Mouse (Mus musculus) forebrain, embryonic 11.5 days (tissue): ENCODE data around the gene Cdv3. TPM values are rescaled to one million over a fixed set of nuclear protein-coding genes. Genes with fewer than 3 reads are reported as not detected.

Experiments
- ATAC-seq: fragments of 200-750 bp; cut with Nextera tagmentation; replicated peaks from 2 replicates; pipeline ENCODE4 v1.8.0; 2017; ENCODE audit warnings: moderate TSS enrichment; ENCODE audit not compliant: low FRiP score
- DNase-seq: peaks from one replicate; pipeline ENCODE4 v3.0.0-alpha.2; 2017; ENCODE audit warnings: low spot score
- H3K27ac ChIP-seq: fragments of 300-500 bp; sonication (generic); 2 replicates; pipeline ENCODE4 v1.5.1; 2014; ENCODE audit warnings: low read depth, low read length
- H3K27me3 ChIP-seq: fragments of 300-500 bp; sonication (generic); 2 replicates; pipeline ENCODE4 v1.6.1; 2014; ENCODE audit warnings: mild to moderate bottlenecking, low read length, mixed read lengths; ENCODE audit not compliant: control insufficient read depth, insufficient read depth
- H3K36me3 ChIP-seq: fragments of 300-500 bp; sonication (generic); 2 replicates; pipeline ENCODE4 v1.6.1; 2014; ENCODE audit warnings: mild to moderate bottlenecking, low read length, moderate library complexity, mixed read lengths; ENCODE audit not compliant: control insufficient read depth, insufficient read depth
- H3K4me1 ChIP-seq: fragments of 300-500 bp; sonication (generic); replicated peaks from 2 replicates; pipeline ENCODE4 v1.6.1; 2014; ENCODE audit warnings: low read length, mixed read lengths; ENCODE audit not compliant: control insufficient read depth, insufficient read depth
- H3K4me2 ChIP-seq: fragments of 300-500 bp; sonication (generic); 2 replicates; pipeline ENCODE4 v1.6.1; 2014; ENCODE audit warnings: low read depth, mild to moderate bottlenecking, low read length, moderate library complexity, mixed read lengths; ENCODE audit not compliant: severe bottlenecking
- H3K4me3 ChIP-seq: fragments of 300-500 bp; sonication (generic); 2 replicates; pipeline ENCODE4 v1.5.1; 2014; ENCODE audit warnings: low read depth, low read length
- H3K9ac ChIP-seq: fragments of 300-500 bp; sonication (generic); 2 replicates; pipeline ENCODE4 v1.6.1; 2014; ENCODE audit warnings: low read length
- H3K9me3 ChIP-seq: fragments of 300-500 bp; sonication (generic); 2 replicates; pipeline ENCODE4 v1.6.1; 2016; ENCODE audit warnings: low read length, mixed read lengths; ENCODE audit not compliant: control insufficient read depth
- WGBS: fragments of 180-500 bp; shearing (Covaris S2); extraction: QIAGEN DNeasy Blood & Tissue Kit; methylation state at CpG from one replicate; pipeline ENCODE4 v1.1.7; 2014; 5-methylcytosine and 5-hydroxymethylcytosine counted together
- polyA plus RNA-seq: library from polyadenylated mRNA; unstranded; fragments of >200 nt; fragmentation: Nextera tagmentation; extraction: Ambion mirVana; gene quantifications from 2 replicates; pipeline ENCODE4 v1.2.1, GENCODE M21; 2014

Gene Cdv3
- polyA plus RNA-seq, 1 experiment from 2014 or later: 150 TPM

GRCm38 (mm10) chr9:103389261-103389660, 23.6 kb upstream of the Cdv3 start:
- Histone ChIP-seq H3K9ac (no peak overlapping the region), H3K36me3 (no peaks in the 10 kb centered on the region), H3K9me3 (no peaks in the 10 kb centered on the region), H3K4me2 (no peak overlapping the region), H3K27ac (no peak overlapping the region), H3K4me1 (no peaks in the 10 kb centered on the region), H3K4me3 (no peak overlapping the region), H3K27me3 (no peaks in the 10 kb centered on the region)
- DNase-seq: no peak
- ATAC-seq: no peak
- WGBS: 93% methylated on average over 6 of the region's 6 CpGs

DNA sequence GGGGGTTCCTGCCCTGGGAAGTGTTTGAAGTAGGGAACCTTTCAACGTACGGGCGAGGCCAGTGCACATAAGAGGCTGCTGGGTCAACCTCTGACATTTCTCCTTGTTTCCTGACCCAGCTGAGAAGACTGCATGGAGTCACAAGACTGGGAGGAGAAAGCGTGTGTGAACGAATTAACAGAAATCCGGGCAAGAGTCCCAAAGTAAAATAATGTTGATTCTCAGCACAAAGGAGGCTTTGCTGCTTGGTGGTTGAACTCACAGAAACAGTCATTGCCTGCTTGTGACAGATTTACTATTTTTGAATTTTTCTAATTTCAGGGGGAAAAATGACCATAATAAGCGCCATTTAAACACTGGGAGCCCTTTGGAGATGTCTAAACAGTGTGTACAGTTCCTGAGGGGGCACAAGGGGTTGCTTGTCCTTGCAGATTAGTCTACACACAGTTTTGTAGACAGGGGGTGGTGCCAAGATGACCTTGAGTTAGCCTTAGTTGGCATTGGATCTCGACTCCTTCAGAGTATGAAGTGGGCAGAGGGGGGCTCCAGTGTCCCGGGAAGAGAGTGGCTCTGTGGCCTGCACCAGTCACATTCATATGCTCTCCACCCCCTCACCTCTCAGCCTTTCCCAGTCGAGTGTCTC, 21.5 kb upstream of the Cdv3 start:
- WGBS: 73% methylated on average over 10 of the region's 10 CpGs
- ATAC-seq (no peak), DNase-seq (no peak)
- Histone ChIP-seq H3K9me3 (no peaks in the 10 kb centered on the region), H3K4me2 (no peak overlapping the region), H3K27me3 (no peaks in the 10 kb centered on the region), H3K4me3 (no peak overlapping the region), H3K27ac (no peak overlapping the region), H3K36me3 (no peaks in the 10 kb centered on the region), H3K4me1 (no peaks in the 10 kb centered on the region), H3K9ac (no peak overlapping the region)

DNA sequence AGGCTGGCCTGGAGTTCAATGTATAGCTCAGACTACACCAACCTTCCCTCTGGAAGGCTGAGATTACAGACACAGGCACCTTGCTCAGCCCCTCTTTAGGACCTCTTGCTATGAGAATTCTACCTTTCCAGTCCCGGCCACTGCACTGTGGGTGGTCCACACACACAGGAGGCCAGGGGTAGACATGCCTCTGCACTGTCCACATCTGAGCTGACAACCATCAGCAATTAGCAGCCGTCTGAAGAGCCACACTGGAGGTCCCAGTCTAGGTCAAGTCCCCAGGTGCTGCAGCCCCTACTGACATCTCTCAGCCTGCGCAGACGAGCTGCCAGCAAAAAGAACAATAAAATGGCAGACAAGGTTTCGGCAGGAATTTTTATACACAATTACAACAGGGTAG, 20.9 kb upstream of the Cdv3 start:
- Histone ChIP-seq H3K4me3 (no peak overlapping the region), H3K27ac (no peak overlapping the region), H3K4me2 (no peak overlapping the region), H3K9me3 (no peaks in the 10 kb centered on the region), H3K4me1 (no peaks in the 10 kb centered on the region), H3K9ac (no peak overlapping the region), H3K27me3 (no peaks in the 10 kb centered on the region), H3K36me3 (no peaks in the 10 kb centered on the region)
- WGBS: 53% methylated on average over 5 of the region's 5 CpGs
- no peak for ATAC-seq
- DNase-seq: no peak

- Histone ChIP-seq H3K4me3 (no peak overlapping the region), H3K4me2 (no peak overlapping the region), H3K9ac (no peak overlapping the region), H3K27me3 (no peaks in the 10 kb centered on the region), H3K4me1 (no peaks in the 10 kb centered on the region), H3K9me3 (no peaks in the 10 kb centered on the region), H3K27ac (no peak overlapping the region), H3K36me3 (no peaks in the 10 kb centered on the region)
- DNase-seq (no peak), ATAC-seq (no peak)
- WGBS: 24% methylated on average over 1 of the region's 1 CpGs
Observed at GRCm38 (mm10) chr9:103385600-103385999, 20.0 kb upstream of the Cdv3 start.

- Histone ChIP-seq H3K4me3 (no peak overlapping the region), H3K27ac (no peak overlapping the region), H3K9ac (no peak overlapping the region), H3K4me1 (no peaks in the 10 kb centered on the region), H3K9me3 (no peaks in the 10 kb centered on the region), H3K36me3 (no peaks in the 10 kb centered on the region), H3K27me3 (no peaks in the 10 kb centered on the region), H3K4me2 (no peak overlapping the region)
- 91% methylated on average over 4 of the region's 4 CpGs for WGBS
- DNase-seq (no peak), ATAC-seq (no peak)
Observed at GRCm38 (mm10) chr9:103384141-103384796, 18.6 kb upstream of the Cdv3 start.

DNA sequence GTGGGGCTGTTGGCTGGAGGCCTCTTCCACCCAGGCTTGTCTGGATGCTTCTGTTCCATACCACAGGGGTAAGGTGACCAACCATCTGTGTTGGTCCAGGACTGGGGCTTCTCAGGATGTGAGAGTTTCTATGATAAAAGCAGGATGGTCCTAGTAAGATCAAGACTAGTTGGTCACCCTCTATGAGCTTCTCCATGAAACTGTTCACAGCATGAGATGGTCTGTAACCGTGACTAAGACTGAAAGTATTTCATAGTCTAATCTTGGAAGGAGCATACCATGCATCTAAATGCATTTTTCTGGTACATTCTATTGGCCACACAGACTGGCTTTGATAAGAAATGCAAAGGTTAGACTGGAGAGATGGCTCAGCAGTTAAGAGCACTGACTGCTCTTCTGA, 17.9 kb upstream of the Cdv3 start:
- Histone ChIP-seq H3K4me1 (no peaks in the 10 kb centered on the region), H3K27ac (no peak overlapping the region), H3K4me2 (no peak overlapping the region), H3K36me3 (no peaks in the 10 kb centered on the region), H3K9ac (no peak overlapping the region), H3K9me3 (no peaks in the 10 kb centered on the region), H3K4me3 (no peak overlapping the region), H3K27me3 (no peaks in the 10 kb centered on the region)
- ATAC-seq: no peak
- DNase-seq: no peak
- 97% methylated on average over 1 of the region's 1 CpGs for WGBS

DNA sequence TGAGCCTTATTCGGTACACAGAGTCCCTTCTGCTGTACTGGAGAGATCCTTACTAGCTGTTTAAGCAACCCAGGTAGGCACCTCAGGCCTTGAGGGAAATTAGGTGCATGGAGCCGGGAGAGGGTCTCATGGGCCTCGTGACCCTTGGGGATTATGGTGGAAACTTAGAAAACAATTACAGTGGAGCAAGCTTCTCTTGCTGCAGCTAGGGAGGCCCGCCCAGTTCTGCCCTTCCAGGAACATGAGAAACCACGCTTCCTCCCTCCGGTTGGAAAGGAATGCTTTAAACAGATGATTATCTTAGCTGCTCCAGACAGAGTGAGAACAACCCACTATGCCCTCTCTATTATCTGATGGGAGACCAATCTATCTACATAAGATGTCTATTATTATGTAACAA, 17.3 kb upstream of the Cdv3 start:
- no peaks in the 10 kb centered on the region for H3K36me3 ChIP-seq
- no peaks in the 10 kb centered on the region for H3K4me1 ChIP-seq
- WGBS: 69% methylated on average over 6 of the region's 6 CpGs
- H3K27me3 ChIP-seq: no peaks in the 10 kb centered on the region
- H3K9ac ChIP-seq: no peak overlapping the region
- H3K9me3 ChIP-seq: no peaks in the 10 kb centered on the region
- no peak for ATAC-seq
- no peak for DNase-seq
- H3K27ac ChIP-seq: no peak overlapping the region
- no peak overlapping the region for H3K4me3 ChIP-seq
- no peak overlapping the region for H3K4me2 ChIP-seq

DNA sequence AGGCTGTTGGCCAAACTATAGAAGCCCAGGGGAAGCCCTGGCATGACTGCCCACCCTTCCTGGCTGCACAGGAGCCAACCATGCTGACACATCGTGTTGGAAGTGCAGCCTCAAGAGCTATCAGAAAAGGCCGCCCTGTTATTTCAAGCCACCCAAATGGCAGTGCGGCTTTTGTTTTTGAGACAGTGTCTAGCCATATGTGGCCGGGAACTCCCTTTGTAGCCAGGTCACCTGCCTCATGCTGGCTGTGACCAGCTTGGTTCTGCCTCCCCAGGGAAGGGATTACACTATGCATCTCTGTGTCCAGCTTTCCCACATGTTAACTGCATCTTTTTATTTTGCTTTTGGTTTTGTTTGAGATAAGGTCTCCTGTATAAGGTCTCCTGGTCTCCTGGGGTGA, 14.9 kb upstream of the Cdv3 start:
- 83% methylated on average over 4 of the region's 4 CpGs for WGBS

GRCm38 (mm10) chr9:103379199-103379598, 13.6 kb upstream of the Cdv3 start:
- WGBS: 81% methylated on average over 9 of the region's 9 CpGs
- ATAC-seq (no peak), DNase-seq (no peak)
- Histone ChIP-seq H3K9me3 (no peaks in the 10 kb centered on the region), H3K4me2 (no peak overlapping the region), H3K36me3 (no peaks in the 10 kb centered on the region; the same call in 1 of the 2 replicates), H3K27me3 (no peaks in the 10 kb centered on the region), H3K4me1 (no peaks in the 10 kb centered on the region), H3K27ac (no peak overlapping the region), H3K9ac (no peak overlapping the region), H3K4me3 (no peak overlapping the region)

More for the DNA sequence above, 14.9 kb upstream of the Cdv3 start:
- DNase-seq (no peak), ATAC-seq (no peak)
- no peaks in the 10 kb centered on the region for H3K9me3 ChIP-seq
- H3K4me2 ChIP-seq: no peak overlapping the region
- no peak overlapping the region for H3K4me3 ChIP-seq
- H3K36me3 ChIP-seq: no peaks in the 10 kb centered on the region
- H3K9ac ChIP-seq: no peak overlapping the region
- H3K27me3 ChIP-seq: no peaks in the 10 kb centered on the region
- H3K4me1 ChIP-seq: no peaks in the 10 kb centered on the region
- no peak overlapping the region for H3K27ac ChIP-seq
